Mouse (Mus musculus): ENCODE measurements around the gene Fmn2.
A peak's percentile ranks its signal among the peaks of the same experiment; 100 is the strongest.

Gene Fmn2

DNA sequence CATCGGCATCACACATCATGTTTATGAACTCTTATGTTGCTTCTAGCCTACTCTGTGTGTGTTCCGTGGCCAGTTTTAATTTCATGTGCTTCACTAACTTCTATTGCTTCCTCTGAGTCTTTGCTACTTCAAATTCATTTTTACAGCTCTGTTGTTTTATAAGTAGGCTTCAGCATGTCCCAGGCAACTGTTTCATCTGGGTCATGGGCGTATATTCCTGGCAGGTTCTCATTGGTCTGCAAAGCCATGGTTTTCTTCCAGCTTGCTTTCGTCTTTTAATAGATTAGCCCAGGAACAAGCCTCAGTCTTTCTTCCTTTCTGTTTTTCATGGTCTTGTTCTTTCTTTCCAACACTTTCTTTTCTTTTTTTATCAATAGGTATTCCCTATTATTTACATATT, 279.4 kb downstream of the Fmn2 start:
- DNase-seq (ENCODE audit: low read depth, low spot score) = no peak

DNA sequence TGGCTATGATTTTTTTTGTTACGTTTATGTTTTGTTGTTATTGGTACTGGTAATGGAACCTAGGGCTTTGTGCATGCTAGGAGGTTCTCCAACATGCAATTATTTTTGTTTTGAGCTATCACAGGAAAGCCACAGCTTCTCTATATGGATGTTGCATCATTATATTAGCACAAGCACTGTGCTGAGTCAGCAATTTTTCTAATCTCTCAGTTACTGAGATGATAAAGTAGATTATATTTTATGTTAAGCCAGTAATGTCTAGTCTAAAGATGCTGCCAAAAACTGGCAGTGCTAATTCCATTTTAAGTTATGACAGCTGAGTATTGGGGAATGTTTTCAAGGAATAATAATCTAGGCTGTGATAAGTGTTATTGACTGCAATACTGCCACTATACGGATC, 287.0 kb downstream of the Fmn2 start:
- DNase-seq (ENCODE audit: low read depth, low spot score) = no peak

DNA sequence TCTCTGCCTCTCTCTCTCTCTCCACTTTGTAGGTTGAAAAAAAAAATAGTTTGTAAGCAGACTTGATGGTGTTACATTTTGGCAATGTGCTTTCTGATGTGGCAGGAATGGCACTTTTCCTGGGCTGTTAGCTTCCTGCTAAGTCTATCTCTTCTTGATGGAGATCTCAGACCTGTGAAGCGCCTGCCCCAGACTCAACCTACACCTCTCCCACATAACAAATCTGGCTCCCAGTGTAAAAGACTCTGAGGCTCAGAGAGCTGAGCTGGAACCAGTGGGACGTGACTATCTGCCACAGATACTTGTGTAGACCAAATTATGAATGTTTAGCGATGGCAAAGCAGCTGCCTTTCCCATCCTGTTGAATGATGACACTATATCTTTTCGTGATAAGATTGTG, 310.2 kb downstream of the Fmn2 start:
- DNase-seq (ENCODE audit: low read depth, low spot score) = no peak

DNA sequence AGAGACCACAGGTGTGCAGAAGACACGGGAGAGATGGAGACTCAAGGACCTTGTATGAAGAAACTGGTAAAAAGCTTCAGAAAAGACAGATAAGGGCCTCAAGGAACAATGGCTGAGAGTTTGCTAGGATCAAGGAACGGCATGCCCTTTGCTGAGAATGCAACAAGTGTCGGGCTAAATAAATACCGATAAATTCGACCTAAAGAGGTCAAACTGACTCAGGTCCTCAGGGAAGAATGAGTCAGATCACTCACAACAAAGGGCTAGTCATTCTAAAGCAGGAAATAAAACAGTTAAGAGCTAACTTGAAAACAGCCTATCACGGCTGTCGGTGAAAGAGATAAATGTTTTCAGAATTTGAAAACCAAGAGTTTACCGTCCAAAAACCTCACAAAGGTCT, 324.9 kb downstream of the Fmn2 start:
- DNase-seq (ENCODE audit: low read depth, low spot score) = peak; percentile 11

DNA sequence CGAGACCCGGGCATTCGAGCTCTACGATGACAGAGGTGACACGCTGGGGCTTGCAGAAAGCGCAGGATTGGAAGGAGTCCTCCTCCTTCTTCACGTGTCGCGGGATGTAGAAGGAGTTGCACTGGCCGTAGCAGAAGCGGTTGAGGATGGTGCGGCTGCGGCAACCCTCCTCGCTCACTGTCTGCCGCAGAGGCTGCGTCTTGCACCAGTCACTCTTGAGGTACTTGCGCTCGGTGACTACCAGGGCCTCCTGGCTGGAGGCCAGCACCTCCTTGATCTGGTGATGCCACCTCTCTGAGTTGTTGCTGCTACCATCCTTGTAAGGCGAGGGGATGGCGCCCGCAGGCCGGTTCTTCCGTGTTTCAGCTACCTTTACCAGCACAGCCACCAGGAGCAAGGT, 335.2 kb downstream of the Fmn2 start:
- no peak for DNase-seq (ENCODE audit: low read depth, low spot score)

DNA sequence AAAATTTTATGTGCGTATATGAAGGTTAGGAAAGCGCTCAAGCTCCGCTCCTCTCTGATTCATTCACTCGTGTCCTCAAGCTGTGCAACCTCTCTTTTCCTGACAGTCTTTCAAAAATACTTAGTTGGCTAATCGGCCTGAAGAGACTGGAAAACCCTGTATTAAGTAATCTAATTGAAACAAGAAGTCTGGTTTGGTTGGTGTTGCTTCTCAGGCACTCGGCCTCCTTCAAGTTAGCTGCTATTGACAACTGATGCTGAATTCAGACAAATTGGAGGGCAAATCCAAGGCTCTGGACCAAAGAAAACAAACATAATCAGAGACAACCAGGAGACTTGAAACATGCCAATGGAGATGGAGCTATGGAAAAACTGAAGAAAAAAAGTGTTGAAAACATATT, 343.2 kb downstream of the Fmn2 start:
- DNase-seq (ENCODE audit: low read depth, low spot score) = no peak

DNA sequence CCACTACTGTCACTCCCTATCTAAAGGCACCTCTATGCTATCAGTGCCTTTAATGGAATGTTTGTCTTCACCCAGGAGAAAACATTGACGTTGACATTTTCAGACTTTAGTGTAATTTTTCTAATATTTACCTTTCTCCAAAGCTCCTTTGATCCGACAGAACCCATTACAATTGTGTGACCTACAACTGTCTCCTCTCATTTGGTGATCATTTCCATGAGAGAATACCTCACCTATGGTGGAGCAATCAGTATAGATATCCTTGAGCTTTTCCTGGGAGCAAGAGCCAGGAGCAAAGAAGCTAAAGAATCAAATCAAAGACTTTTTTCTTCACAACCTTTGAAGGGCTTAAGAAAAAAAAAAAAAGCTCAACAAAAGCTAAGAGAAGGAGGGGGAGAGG, 354.6 kb downstream of the Fmn2 start:
- no peak for DNase-seq (ENCODE audit: low read depth, low spot score)

DNA sequence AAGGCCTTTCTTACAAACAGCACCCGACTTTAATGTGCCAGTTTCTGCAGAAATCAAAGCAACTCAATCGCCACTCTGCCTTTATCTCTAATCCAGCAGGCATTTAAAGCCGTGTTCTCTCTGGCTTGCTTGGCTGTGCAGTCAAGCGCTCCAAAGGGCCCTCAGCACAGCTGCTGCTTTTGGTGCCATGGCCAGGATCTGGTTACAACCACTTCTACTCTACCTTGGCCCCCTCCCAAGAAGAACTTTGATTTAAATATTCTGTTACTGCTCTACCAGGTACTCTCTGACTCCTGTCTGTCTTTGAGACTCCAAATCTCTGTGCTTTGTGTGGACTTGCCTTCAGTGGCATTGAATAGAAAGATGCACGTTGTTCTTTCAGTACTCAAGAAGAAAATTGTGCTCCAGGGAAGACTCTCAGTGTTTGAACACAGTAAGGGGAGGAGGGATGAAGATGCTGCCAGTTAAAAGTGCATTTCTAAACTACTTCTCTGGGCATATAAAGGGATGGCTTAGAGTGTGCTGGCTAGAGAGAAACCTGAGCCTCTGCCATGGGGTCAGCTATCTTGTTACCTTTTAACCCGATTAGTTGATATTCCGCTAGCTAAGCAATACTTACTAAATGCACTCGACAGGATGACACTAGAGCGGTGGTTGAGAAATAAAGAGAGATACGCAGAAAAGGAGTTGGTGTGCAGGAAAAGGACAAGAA, 358.9 kb downstream of the Fmn2 start:
- no peak for DNase-seq (ENCODE audit: low read depth, low spot score)

Data from mesoderm, embryonic 11.5 days (tissue).